Mouse (Mus musculus) small intestine, adult 2 months (tissue): ENCODE measurements around the gene Robo2. TPM values are rescaled to one million over a fixed set of nuclear protein-coding genes. Genes with fewer than 3 reads are reported as not detected.

Experiments used
- H3K27ac ChIP-seq: fragments of 200-500 bp; 2 replicates; pipeline ENCODE4 v1.5.1; 2012; ENCODE audit warnings: low read depth, low read length, control low read depth, inconsistent platforms; ENCODE audit not compliant: insufficient read depth
- H3K27me3 ChIP-seq: fragments of 200-500 bp; 2 replicates; pipeline ENCODE4 v1.6.1; 2012; ENCODE audit warnings: mild to moderate bottlenecking, moderate library complexity, low read length, inconsistent platforms; ENCODE audit not compliant: control insufficient read depth, insufficient read depth
- H3K36me3 ChIP-seq: fragments of 200-500 bp; 2 replicates; pipeline ENCODE4 v1.6.1; 2012; ENCODE audit warnings: mild to moderate bottlenecking, low read length, control low read depth, inconsistent platforms; ENCODE audit not compliant: control insufficient read depth, insufficient read depth
- H3K4me1 ChIP-seq: fragments of 200-500 bp; 2 replicates; pipeline ENCODE4 v1.6.1; 2012; ENCODE audit warnings: low read length, inconsistent platforms, mixed read lengths; ENCODE audit not compliant: control insufficient read depth, insufficient read depth, insufficient read length
- H3K4me3 ChIP-seq: fragments of 200-500 bp; 2 replicates; pipeline ENCODE4 v1.5.1; 2012; ENCODE audit warnings: low read depth, mild to moderate bottlenecking, control low read depth, inconsistent platforms, low read length, moderate library complexity
- CTCF ChIP-seq: fragments of 200-500 bp; IDR thresholded peaks from 2 replicates; pipeline ENCODE4 v1.5.1; 2012; ENCODE audit warnings: low read depth, mild to moderate bottlenecking, control low read depth, inconsistent platforms, low read length, moderate library complexity, mixed read lengths; ENCODE audit not compliant: insufficient replicate concordance, insufficient read length; ENCODE audit errors: extremely low read depth
- POLR2A ChIP-seq: fragments of 200-500 bp; IDR thresholded peaks from 2 replicates; pipeline ENCODE4 v1.6.1; 2012; ENCODE audit warnings: low read depth, mild to moderate bottlenecking, control low read depth, inconsistent platforms, low read length, moderate library complexity
- WGBS: fragments of 180-500 bp; shearing (Covaris S2); methylation state at CpG from one replicate; pipeline ENCODE4 v1.1.7; 2018; 5-methylcytosine and 5-hydroxymethylcytosine counted together
- polyA plus RNA-seq: library from polyadenylated mRNA; depleted of rRNA; stranded (reverse); fragments of >200 nt; gene quantifications from 2 replicates; pipeline ENCODE4 v1.2.3, GENCODE M21; 2012

Robo2 gene
- polyA plus RNA-seq, 1 experiment, result 1.9 TPM

DNA sequence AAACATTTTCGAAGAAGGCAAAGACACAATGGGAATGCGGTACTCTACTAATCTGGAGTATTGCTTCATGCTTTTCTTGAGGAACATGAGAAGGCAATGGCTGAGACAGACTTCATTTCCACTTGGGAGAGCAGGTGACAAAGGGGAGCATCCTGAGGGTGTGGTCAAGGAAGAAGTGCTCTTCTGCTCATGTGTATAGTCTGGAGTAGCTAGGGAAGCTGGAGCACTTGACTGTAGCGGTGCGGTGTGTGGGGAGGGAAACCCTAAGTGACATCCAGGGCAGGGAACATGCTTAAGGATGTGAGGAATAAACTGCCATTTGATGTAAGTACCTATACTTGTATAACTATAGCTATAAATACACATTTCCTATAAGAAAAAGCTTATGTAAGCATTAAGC lies 242.0 kb downstream of the Robo2 start:
- Histone ChIP-seq H3K27me3 (no peaks in the 10 kb centered on the region), H3K36me3 (no peaks in the 10 kb centered on the region), H3K4me1 (no peaks in the 10 kb centered on the region), H3K4me3 (no peak overlapping the region), H3K27ac (no peak overlapping the region)
- TF ChIP-seq CTCF, result no peak
- TF ChIP-seq POLR2A, result no peak
- 92% methylated on average over 4 of the region's 4 CpGs for WGBS

DNA sequence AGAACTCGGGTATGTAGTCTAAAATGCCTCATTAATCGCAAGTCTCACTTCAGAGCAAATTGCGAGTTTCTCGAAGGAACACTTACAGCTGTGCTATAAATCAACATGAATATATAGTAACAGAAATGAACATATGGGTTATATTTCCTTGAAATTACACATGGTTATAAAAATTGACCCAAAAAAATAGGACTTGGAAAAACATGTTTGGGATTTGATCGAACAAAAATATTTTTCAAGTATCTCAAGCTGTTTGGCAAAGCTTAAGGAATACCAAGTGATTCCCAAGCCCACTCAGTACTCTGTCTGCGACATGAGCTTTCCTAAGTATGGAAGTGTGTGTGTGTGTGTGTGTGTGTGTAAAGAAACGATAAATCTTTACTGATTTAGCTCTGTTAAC lies 242.5 kb downstream of the Robo2 start:
- H3K4me3 ChIP-seq, result no peak overlapping the region
- H3K27ac ChIP-seq, result no peak overlapping the region
- no peaks in the 10 kb centered on the region for H3K4me1 ChIP-seq
- no peaks in the 10 kb centered on the region for H3K27me3 ChIP-seq
- TF ChIP-seq POLR2A (no peak), CTCF (no peak)
- 77% methylated on average over 7 of the region's 7 CpGs for WGBS
- no peaks in the 10 kb centered on the region for H3K36me3 ChIP-seq

DNA sequence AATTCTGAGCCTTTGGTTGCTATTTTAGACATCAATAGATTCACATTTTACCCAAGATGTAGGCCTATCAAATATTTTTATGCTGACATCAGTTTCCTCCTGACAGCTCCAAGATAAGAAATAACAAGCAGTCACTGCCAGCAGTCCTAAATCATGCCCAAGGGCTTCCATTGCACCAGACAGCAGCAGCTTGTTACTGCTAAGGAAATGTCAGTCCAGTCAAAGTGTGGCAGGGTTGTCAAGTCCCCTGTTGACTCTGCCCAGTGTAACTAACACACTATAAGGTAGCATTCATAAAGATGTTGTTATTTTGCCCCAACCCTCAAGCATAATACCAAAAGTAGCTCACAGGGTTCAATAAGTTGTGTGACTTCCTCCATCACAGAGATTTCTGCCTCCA lies 243.8 kb downstream of the Robo2 start:
- TF ChIP-seq CTCF (no peak), POLR2A (no peak)

DNA sequence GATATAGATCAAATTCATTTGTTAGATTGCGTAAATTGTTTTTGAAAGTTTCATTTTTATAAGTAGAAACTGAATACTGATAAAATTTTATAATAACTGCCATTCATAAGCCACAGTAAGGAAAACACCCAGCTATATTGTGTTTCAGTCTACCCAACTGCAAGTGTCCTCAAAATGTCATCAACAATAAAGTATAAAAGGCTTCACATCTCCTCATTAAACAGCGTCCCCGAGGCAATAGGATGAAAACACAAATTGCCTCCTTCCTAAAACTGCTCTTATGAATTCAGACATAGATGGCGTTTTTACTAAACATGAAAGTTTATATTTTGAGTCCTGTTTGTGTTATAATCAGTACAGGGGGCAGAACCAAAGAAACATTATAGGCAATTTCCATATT lies 249.6 kb downstream of the Robo2 start:
- H3K4me1 ChIP-seq, result no peaks in the 10 kb centered on the region
- TF ChIP-seq POLR2A (no peak), CTCF (no peak)
- no peak overlapping the region for H3K27ac ChIP-seq
- no peak overlapping the region for H3K4me3 ChIP-seq
- H3K27me3 ChIP-seq, result no peaks in the 10 kb centered on the region
- no peaks in the 10 kb centered on the region for H3K36me3 ChIP-seq
- WGBS, result 82% methylated on average over 4 of the region's 4 CpGs

More for the DNA sequence above, 243.8 kb downstream of the Robo2 start:
- Histone ChIP-seq H3K36me3 (no peaks in the 10 kb centered on the region), H3K27me3 (no peaks in the 10 kb centered on the region), H3K27ac (no peak overlapping the region), H3K4me3 (no peak overlapping the region), H3K4me1 (no peaks in the 10 kb centered on the region)

DNA sequence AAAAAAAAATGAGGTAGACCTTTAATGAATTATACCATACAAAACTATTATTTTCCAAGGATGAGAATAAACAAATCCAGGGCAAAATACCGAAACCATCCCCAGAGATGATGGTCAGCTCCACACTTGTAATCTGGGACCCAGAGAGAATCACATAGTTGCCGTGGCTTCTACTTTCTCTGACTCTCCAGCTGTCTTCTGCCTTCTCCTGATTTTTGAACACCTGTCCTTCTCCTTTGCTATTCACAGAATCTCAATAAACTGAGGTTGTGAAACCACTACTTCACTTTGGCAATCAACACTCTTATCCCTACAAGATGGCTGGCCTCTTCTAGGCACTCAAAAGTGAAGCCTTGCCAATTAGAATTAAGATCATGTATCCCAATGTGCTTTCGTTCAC lies 252.4 kb downstream of the Robo2 start:
- Histone ChIP-seq H3K4me3 (no peak overlapping the region), H3K4me1 (no peaks in the 10 kb centered on the region), H3K36me3 (no peaks in the 10 kb centered on the region), H3K27ac (no peak overlapping the region), H3K27me3 (no peaks in the 10 kb centered on the region)
- TF ChIP-seq CTCF (no peak), POLR2A (no peak)
- 81% methylated on average over 3 of the region's 3 CpGs for WGBS

DNA sequence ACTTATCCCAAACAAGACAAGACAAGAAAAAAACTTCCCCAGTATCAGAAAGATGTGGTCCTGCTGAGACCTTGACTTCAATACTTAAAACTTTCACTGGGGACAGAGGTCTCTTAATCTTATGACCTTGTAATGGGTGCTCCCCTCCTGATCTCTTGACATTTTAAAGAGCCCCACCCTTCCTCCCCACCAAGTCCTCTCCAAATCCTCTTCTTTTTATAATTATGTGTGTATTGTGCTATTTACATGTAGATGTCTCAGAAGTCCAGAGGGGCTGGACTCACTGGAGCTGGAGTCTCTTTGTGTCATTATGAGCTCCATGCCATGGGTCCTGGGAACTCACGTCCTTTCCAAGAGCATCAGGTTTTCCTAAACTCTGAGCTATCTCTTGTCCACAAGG lies 275.4 kb downstream of the Robo2 start:
- 74% methylated on average over 1 of the region's 1 CpGs for WGBS
- H3K36me3 ChIP-seq, result no peaks in the 10 kb centered on the region
- no peaks in the 10 kb centered on the region for H3K4me1 ChIP-seq
- H3K4me3 ChIP-seq, result no peak overlapping the region
- H3K27me3 ChIP-seq, result no peaks in the 10 kb centered on the region
- TF ChIP-seq POLR2A (no peak), CTCF (no peak)
- no peak overlapping the region for H3K27ac ChIP-seq

DNA sequence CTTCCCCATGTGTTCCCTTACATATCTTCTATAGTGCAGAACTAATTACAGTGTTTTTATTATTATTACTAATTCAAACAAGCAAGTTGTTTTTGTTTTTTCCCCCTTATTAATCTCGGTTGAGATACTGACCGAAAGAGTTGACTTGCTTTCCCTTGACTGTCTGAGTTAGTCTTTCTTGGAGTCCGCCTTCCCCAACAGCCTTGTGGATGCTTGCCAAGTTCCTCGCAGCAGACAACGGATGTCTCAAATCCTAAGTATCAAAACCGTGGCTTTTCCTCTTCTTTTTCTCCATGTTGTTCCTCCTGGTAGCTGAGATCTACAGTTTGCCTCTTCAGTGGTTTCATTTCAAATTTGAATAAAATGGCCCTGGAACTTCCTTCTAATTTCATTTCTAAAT lies 278.8 kb downstream of the Robo2 start:
- Histone ChIP-seq H3K36me3 (no peaks in the 10 kb centered on the region), H3K27ac (no peak overlapping the region), H3K4me3 (no peak overlapping the region), H3K27me3 (no peaks in the 10 kb centered on the region), H3K4me1 (no peaks in the 10 kb centered on the region)
- TF ChIP-seq POLR2A, result no peak
- no peak for TF ChIP-seq CTCF
- WGBS, result 65% methylated on average over 6 of the region's 6 CpGs

DNA sequence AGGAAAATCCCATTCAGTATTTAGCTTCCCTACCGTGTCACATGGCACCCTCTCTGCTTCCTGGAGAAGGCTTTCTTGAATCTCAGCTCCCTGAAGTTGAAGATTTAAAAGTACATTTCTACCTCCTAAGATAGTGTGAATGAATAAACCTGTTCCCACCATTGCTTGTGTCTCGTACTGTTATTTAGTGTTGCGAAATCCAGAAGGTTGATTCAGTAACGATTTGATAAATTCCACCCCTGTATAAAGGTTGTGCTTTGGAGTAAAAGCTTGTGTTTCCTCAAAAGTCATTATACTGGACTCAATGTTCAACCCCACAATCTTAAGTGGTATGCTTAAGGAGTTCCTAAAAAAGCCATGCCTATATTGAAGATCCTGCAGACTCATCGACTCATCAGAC lies 280.3 kb downstream of the Robo2 start:
- Histone ChIP-seq H3K27me3 (no peaks in the 10 kb centered on the region), H3K27ac (no peak overlapping the region), H3K4me3 (no peak overlapping the region), H3K4me1 (no peaks in the 10 kb centered on the region), H3K36me3 (no peaks in the 10 kb centered on the region)
- 80% methylated on average over 5 of the region's 5 CpGs for WGBS
- TF ChIP-seq CTCF, result no peak
- no peak for TF ChIP-seq POLR2A
